Comparison of ENCODE assay signal across 15 mouse cellular contexts in the genomic region with DNA sequence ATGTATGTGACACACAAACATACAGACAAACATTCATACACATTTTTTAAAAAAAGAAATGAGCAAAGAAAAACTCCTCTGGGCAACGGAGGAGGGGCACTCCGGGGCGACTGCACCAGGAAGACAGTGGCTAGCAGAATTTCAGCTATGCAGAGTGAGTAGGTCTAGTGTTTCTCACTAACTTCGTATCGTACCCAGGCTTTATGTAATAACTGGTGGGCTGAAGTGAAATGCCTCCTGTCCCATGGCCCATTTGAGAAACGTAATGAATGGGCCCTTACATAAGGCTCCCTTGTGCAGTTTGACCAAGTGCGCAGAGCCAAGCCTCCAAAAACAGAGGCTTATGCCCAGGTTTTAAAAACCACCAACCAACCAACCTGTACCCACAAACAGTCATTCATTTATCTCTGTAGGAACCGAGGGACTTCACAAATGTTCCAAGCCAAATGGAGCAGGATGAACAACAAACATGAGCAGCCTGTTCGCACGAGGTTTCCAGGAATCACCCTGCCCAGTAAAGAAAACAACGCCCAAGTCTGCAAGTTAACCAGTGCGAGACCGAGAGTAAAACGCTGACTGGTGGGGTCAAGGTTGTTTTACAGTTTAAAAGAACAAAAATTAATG. TPM values are rescaled to one million over a fixed set of nuclear protein-coding genes. Genes with fewer than 3 reads are reported as not detected.
A peak's percentile ranks its signal among the peaks of the same experiment; 100 is the strongest.
DNase-seq lines count a peak whose midpoint lies in the region; ATAC-seq lines count a peak whose summit lies in the region.
"Had no signal": no experiment of that assay in that cellular context is flagged by ENCODE, and none has a peak within 500 bp of the region (broad histone marks: within the 10 kb centered on the region; RNA-seq: fewer than 3 reads in every experiment).

No protein-coding gene starts in this region.

- no peaks in the 10 kb centered on the region for H3K27me3 ChIP-seq in limb, embryonic 13.5 days
- no peaks in the 10 kb centered on the region for H3K27me3 ChIP-seq in limb, embryonic 10.5 days (ENCODE audit: low read depth, poor library complexity, severe bottlenecking)
- no peaks in the 10 kb centered on the region for H3K27me3 ChIP-seq in stomach, embryonic 16.5 days (ENCODE audit: control insufficient read depth, insufficient read depth, low read length)

- ATAC-seq in frontal cortex, adult (ENCODE audit: low TSS enrichment): peak; percentile 91
- ATAC-seq in limb, embryonic 13.5 days (ENCODE audit: low FRiP score, low read depth): peak; percentile 48; the same call in 1 of the 2 replicates
- no peak for ATAC-seq in stomach, embryonic 16.5 days (ENCODE audit: insufficient read depth, low FRiP score)
- ATAC-seq: forebrain, postnatal 0 days; hindbrain, postnatal 0 days had no signal

- no peak overlapping the region for H3K4me2 ChIP-seq in limb, embryonic 13.5 days (replicated peaks)
- H3K4me2 ChIP-seq in stomach, embryonic 16.5 days (ENCODE audit: low read depth, low read length): no peak overlapping the region; the same call in 1 of the 2 replicates

- no peak for DNase-seq in frontal cortex, postnatal 25 days (ENCODE audit: low spot score in 2 of 2)
- no peak for DNase-seq in limb, embryonic 10.5 days (ENCODE audit: low spot score)
- peak; percentile 11 for DNase-seq in brain, adult 2 months (ENCODE audit: low read depth, low spot score)
- no peak for DNase-seq in lung, postnatal 36 days
- DNase-seq: cerebellum, adult 18-20 months; forebrain, postnatal 0 days; gastrocnemius, postnatal 14 days; heart, postnatal 36 days; left cerebral cortex, postnatal 4 days; thymus, postnatal 25 days had no signal

- peaks cover 8% of the 10 kb centered on the region; the same call in 1 of the 2 replicates for H3K9me3 ChIP-seq in limb, embryonic 13.5 days
- no peaks in the 10 kb centered on the region for H3K9me3 ChIP-seq in limb, embryonic 10.5 days (replicated peaks)
- H3K9me3 ChIP-seq in stomach, embryonic 16.5 days (replicated peaks; ENCODE audit: control insufficient read depth, low read length): no peaks in the 10 kb centered on the region
- H3K9me3 ChIP-seq: heart, embryonic 10.5 days had no signal

- whole genome bisulfite sequencing in limb, embryonic 13.5 days: 66% methylated on average over 14 of the region's 14 CpGs
- WGBS in limb, embryonic 10.5 days: 89% methylated on average over 14 of the region's 14 CpGs
- 57% methylated on average over 14 of the region's 14 CpGs for WGBS in stomach, embryonic 16.5 days

- no peak overlapping the region for H3K9ac ChIP-seq in limb, embryonic 13.5 days
- no peak overlapping the region for H3K9ac ChIP-seq in stomach, embryonic 16.5 days (ENCODE audit: low read length)
- H3K9ac ChIP-seq: forebrain, postnatal 0 days had no signal

- no peaks in the 10 kb centered on the region for H3K36me3 ChIP-seq in limb, embryonic 13.5 days
- no peaks in the 10 kb centered on the region for H3K36me3 ChIP-seq in limb, embryonic 10.5 days
- H3K36me3 ChIP-seq in stomach, embryonic 16.5 days (ENCODE audit: control insufficient read depth, insufficient read depth, low read length): no peaks in the 10 kb centered on the region
- H3K36me3 ChIP-seq: heart, embryonic 10.5 days had no signal

- H3K4me1 ChIP-seq in limb, embryonic 13.5 days: no peaks in the 10 kb centered on the region
- H3K4me1 ChIP-seq in limb, embryonic 10.5 days: no peaks in the 10 kb centered on the region
- H3K4me1 ChIP-seq in stomach, embryonic 16.5 days (ENCODE audit: control insufficient read depth, insufficient read depth, low read length): no peaks in the 10 kb centered on the region
- H3K4me1 ChIP-seq: heart, embryonic 10.5 days had no signal

- peak overlapping the region; percentile 69; the same call in 1 of the 2 replicates for H3K27ac ChIP-seq in limb, embryonic 13.5 days
- no peak overlapping the region for H3K27ac ChIP-seq in limb, embryonic 10.5 days
- peak overlapping the region; percentile 6; the same call in 1 of the 2 replicates for H3K27ac ChIP-seq in stomach, embryonic 16.5 days (ENCODE audit: low read length)
- H3K27ac ChIP-seq: heart, embryonic 10.5 days; hindbrain, postnatal 0 days had no signal

- H3K4me3 ChIP-seq in limb, embryonic 13.5 days: no peak overlapping the region
- no peak overlapping the region for H3K4me3 ChIP-seq in limb, embryonic 10.5 days
- H3K4me3 ChIP-seq in stomach, embryonic 16.5 days (replicated peaks; ENCODE audit: low read length): no peak overlapping the region
- H3K4me3 ChIP-seq: heart, embryonic 10.5 days had no signal

RNA-seq across cellular contexts. Expression of gene Tram2, which starts 45.8 kb away (rescaled TPM):
- 11.6 and 12.4 TPM in 2 replicates for polyA plus RNA-seq in limb, embryonic 13.5 days (2015; fragmentation: Nextera tagmentation; extraction: Ambion mirVana)
- polyA plus RNA-seq in limb, embryonic 10.5 days (2016; fragmentation: Nextera tagmentation; extraction: Ambion mirVana): 5.1 and 6.1 TPM in 2 replicates
- polyA plus RNA-seq in stomach, embryonic 16.5 days (2015; fragmentation: Nextera tagmentation; extraction: Ambion mirVana): 5.6 and 5.8 TPM in 2 replicates
